Mouse (Mus musculus) embryonic facial prominence, embryonic 12.5 days (tissue): ENCODE measurements around the gene Gabrr3. TPM values are rescaled to one million over a fixed set of nuclear protein-coding genes. Genes with fewer than 3 reads are reported as not detected.
A peak's percentile ranks its signal among the peaks of the same experiment; 100 is the strongest.
"Not testable (repeated sequence)": the region's sequence is repeated elsewhere in the genome, so short reads cannot be mapped to it uniquely, and the experiment has no call there.

Source experiments
- ATAC-seq: fragments of 200-750 bp; cut with Nextera tagmentation; 2 replicates; pipeline ENCODE4 v1.8.0; 2017; ENCODE audit not compliant: insufficient number of reproducible peaks, insufficient read depth, low FRiP score, low TSS enrichment
- H3K27ac ChIP-seq: fragments of 300-500 bp; sonication (generic); 2 replicates; pipeline ENCODE4 v1.5.1; 2016; ENCODE audit warnings: mild to moderate bottlenecking
- H3K27me3 ChIP-seq: fragments of 300-500 bp; sonication (generic); 2 replicates; pipeline ENCODE4 v1.6.1; 2016; ENCODE audit warnings: mild to moderate bottlenecking, moderate library complexity
- H3K36me3 ChIP-seq: fragments of 300-500 bp; sonication (generic); 2 replicates; pipeline ENCODE4 v1.6.1; 2016; ENCODE audit warnings: mild to moderate bottlenecking
- H3K4me1 ChIP-seq: fragments of 300-500 bp; sonication (generic); 2 replicates; pipeline ENCODE4 v1.6.1; 2016
- H3K4me2 ChIP-seq: fragments of 300-500 bp; sonication (generic); replicated peaks from 2 replicates; pipeline ENCODE4 v1.6.1; 2016; ENCODE audit warnings: mild to moderate bottlenecking, moderate library complexity
- H3K4me3 ChIP-seq: fragments of 300-500 bp; sonication (generic); 2 replicates; pipeline ENCODE4 v1.5.1; 2016; ENCODE audit warnings: mild to moderate bottlenecking
- H3K9ac ChIP-seq: fragments of 300-500 bp; sonication (generic); 2 replicates; pipeline ENCODE4 v1.6.1; 2016; ENCODE audit warnings: mild to moderate bottlenecking, moderate library complexity
- H3K9me3 ChIP-seq: fragments of 300-500 bp; sonication (generic); 2 replicates; pipeline ENCODE4 v1.6.1; 2016; ENCODE audit warnings: mild to moderate bottlenecking, moderate library complexity
- WGBS: fragments of 180-500 bp; shearing (Covaris S2); methylation state at CpG from one replicate; pipeline ENCODE4 v1.1.7; 2016; 5-methylcytosine and 5-hydroxymethylcytosine counted together
- polyA plus RNA-seq: library from polyadenylated mRNA; unstranded; fragments of >200 nt; fragmentation: Nextera tagmentation; extraction: Ambion mirVana; gene quantifications from 2 replicates; pipeline ENCODE4 v1.2.1, GENCODE M21; 2016

Gabrr3 gene
- polyA plus RNA-seq, 1 experiment from 2014 or later: 0.12 TPM

GRCm38 (mm10) chr16:59421571-59422345, 14.6 kb downstream of the Gabrr3 start:
- Histone ChIP-seq H3K27me3 (no peaks in the 10 kb centered on the region), H3K4me2 (no peak overlapping the region), H3K36me3 (no peaks in the 10 kb centered on the region), H3K9ac (no peak overlapping the region), H3K4me1 (no peaks in the 10 kb centered on the region), H3K9me3 (no peaks in the 10 kb centered on the region), H3K27ac (no peak overlapping the region), H3K4me3 (no peak overlapping the region)
- 48% methylated on average over 13 of the region's 13 CpGs for WGBS
- ATAC-seq: no peak

DNA sequence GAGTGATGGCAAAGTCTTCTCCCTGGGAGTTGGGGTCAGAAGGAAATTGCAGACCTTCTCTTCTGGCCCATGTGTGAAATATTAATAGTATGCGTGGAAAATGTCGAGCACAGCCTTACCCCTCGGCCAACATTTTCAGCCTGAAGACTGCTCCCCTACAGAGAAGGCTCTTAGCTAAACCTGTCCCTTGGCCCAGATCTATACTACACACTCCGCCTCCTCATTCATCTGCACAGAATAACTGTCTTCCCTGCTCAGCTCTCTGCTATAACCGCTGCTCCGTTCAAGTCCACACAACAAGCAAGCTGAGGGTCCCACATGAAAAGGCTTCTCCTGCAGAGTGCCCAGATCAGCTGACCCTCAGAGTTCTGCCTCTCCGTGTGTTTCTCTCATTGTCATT, 20.8 kb downstream of the Gabrr3 start:
- Histone ChIP-seq H3K36me3 (no peaks in the 10 kb centered on the region), H3K9ac (no peak overlapping the region), H3K4me2 (no peak overlapping the region), H3K4me3 (no peak overlapping the region), H3K4me1 (no peaks in the 10 kb centered on the region), H3K27me3 (no peaks in the 10 kb centered on the region), H3K9me3 (no peaks in the 10 kb centered on the region), H3K27ac (0 out of 2 replicates have a peak overlapping the region, but pooled peaks have one; percentile 17)
- ATAC-seq: no peak
- WGBS: 66% methylated on average over 7 of the region's 7 CpGs

DNA sequence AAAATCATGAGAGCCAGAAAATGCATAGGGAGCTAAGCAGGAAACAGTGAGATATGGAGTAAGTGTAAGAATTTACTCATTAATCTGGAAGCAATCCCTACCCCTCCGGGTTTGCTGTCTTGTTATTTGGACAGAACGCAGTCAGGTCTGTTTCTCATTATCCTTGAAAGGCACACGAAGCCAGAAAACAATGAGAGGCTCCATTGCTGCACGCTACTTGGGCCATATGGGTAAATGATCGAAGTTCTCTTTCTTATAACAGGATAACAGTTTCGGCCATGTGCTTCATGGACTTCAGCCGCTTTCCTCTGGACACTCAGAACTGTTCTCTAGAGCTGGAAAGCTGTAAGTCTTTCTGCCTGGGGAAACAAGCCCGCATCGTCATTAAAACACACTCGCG, 26.0 kb downstream of the Gabrr3 start:
- H3K4me1 ChIP-seq: no peaks in the 10 kb centered on the region
- H3K27ac ChIP-seq: no peak overlapping the region
- peak overlapping the region; percentile 19; the same call in 1 of the 2 replicates for H3K4me2 ChIP-seq
- no peak overlapping the region for H3K4me3 ChIP-seq
- 37% methylated on average over 11 of the region's 11 CpGs for WGBS
- H3K27me3 ChIP-seq: no peaks in the 10 kb centered on the region
- H3K36me3 ChIP-seq: no peaks in the 10 kb centered on the region
- no peak for ATAC-seq
- no peaks in the 10 kb centered on the region for H3K9me3 ChIP-seq
- H3K9ac ChIP-seq: no peak overlapping the region

DNA sequence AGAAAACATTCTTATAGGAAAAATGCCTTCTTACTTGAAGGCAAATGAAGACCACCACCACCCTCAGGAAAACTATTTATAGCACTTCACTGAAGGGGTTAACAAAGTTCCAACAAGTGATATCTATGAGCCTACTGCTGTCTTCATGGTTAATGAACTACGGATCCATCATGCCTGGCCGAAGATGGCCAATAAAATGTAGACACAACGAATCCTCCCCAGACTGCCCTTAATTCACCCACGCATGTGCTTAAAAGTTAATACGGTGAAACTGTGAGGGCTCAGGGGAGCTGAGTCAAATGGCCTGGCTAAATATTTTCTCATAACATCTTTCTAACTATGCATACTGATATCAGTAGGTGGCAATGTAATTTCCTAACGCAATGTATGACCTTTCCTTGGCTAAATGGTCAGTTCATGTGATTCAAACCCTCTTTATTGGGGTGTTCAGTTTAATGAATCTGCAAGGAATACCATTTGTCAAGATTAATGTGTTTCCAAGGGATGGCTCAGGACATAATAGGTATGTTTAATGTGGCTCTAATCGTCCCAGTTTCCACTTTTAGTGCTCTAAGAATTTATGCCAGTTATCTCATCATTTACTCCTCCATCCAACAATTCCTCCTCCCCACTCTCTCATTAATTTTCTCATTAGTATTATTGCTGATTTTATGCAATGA, 37.9 kb downstream of the Gabrr3 start:
- H3K36me3 ChIP-seq: no peaks in the 10 kb centered on the region
- 87% methylated on average over 7 of the region's 7 CpGs for WGBS
- no peaks in the 10 kb centered on the region for H3K27me3 ChIP-seq
- ATAC-seq: no peak
- no peak overlapping the region for H3K27ac ChIP-seq
- no peak overlapping the region for H3K4me3 ChIP-seq
- H3K4me2 ChIP-seq: no peak overlapping the region
- no peaks in the 10 kb centered on the region for H3K9me3 ChIP-seq
- no peaks in the 10 kb centered on the region for H3K4me1 ChIP-seq
- H3K9ac ChIP-seq: no peak overlapping the region

- no peak for ATAC-seq
- WGBS: 81% methylated on average over 1 of the region's 1 CpGs
- no peaks in the 10 kb centered on the region for H3K27me3 ChIP-seq
- H3K9ac ChIP-seq: no peak overlapping the region
- H3K9me3 ChIP-seq: no peaks in the 10 kb centered on the region
- H3K4me2 ChIP-seq: no peak overlapping the region
- no peak overlapping the region for H3K4me3 ChIP-seq
- H3K36me3 ChIP-seq: no peaks in the 10 kb centered on the region
- H3K4me1 ChIP-seq: no peaks in the 10 kb centered on the region
- H3K27ac ChIP-seq: no peak overlapping the region
These were observed 41.0 kb downstream of the Gabrr3 start for GRCm38 (mm10) chr16:59448181-59448580.

DNA sequence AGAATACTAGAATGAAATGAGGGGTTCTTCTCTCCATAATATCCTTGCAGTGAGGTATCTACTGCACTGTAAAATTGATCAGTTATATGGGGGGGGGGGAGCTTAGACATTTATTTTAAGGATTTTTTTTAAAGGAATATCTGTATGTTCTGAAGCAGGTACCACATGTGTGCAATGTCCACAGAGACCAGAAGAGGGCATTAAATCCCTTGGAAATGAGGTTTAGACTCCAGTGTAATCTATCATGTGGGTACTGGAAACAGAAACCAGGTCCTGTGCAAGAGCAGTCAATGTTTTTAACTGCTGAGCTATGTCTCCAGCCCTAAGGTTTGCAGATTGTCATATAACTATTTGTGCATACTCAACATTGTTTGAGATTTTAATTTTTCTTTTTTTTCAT, 42.0 kb downstream of the Gabrr3 start:
- H3K4me1 ChIP-seq: no peaks in the 10 kb centered on the region
- no peak for ATAC-seq
- H3K27ac ChIP-seq: no peak overlapping the region
- H3K36me3 ChIP-seq: no peaks in the 10 kb centered on the region
- H3K27me3 ChIP-seq: no peaks in the 10 kb centered on the region
- H3K9ac ChIP-seq: no peak overlapping the region
- H3K9me3 ChIP-seq: no peaks in the 10 kb centered on the region
- H3K4me2 ChIP-seq: no peak overlapping the region
- no peak overlapping the region for H3K4me3 ChIP-seq

GRCm38 (mm10) chr16:59451813-59452212, 44.7 kb downstream of the Gabrr3 start:
- Histone ChIP-seq H3K27ac (no peak overlapping the region), H3K27me3 (no peaks in the 10 kb centered on the region), H3K36me3 (no peaks in the 10 kb centered on the region), H3K9ac (no peak overlapping the region), H3K4me3 (no peak overlapping the region), H3K9me3 (no peaks in the 10 kb centered on the region), H3K4me2 (no peak overlapping the region), H3K4me1 (no peaks in the 10 kb centered on the region)
- no peak for ATAC-seq
- WGBS: 85% methylated on average over 5 of the region's 5 CpGs

- H3K9ac ChIP-seq, H3K27ac ChIP-seq, H3K4me1 ChIP-seq, H3K9me3 ChIP-seq, H3K4me3 ChIP-seq, H3K4me2 ChIP-seq, H3K27me3 ChIP-seq, H3K36me3 ChIP-seq: not testable (repeated sequence)
- ATAC-seq: 0 out of 2 replicates have a peak, but pooled peaks have one; percentile 60
- WGBS: 73% methylated on average over 5 of the region's 5 CpGs
These were observed 52.2 kb downstream of the Gabrr3 start for GRCm38 (mm10) chr16:59459259-59459861.

GRCm38 (mm10) chr16:59463567-59463966, 56.4 kb downstream of the Gabrr3 start:
- no peak overlapping the region for H3K9ac ChIP-seq
- no peak overlapping the region for H3K4me2 ChIP-seq
- no peak overlapping the region for H3K4me3 ChIP-seq
- 0 out of 2 replicates have a peak, but pooled peaks cover 4% of the 10 kb centered on the region for H3K9me3 ChIP-seq
- no peaks in the 10 kb centered on the region for H3K27me3 ChIP-seq
- no peak for ATAC-seq
- H3K27ac ChIP-seq: no peak overlapping the region
- H3K4me1 ChIP-seq: no peaks in the 10 kb centered on the region
- no peaks in the 10 kb centered on the region for H3K36me3 ChIP-seq
- 73% methylated on average over 4 of the region's 4 CpGs for WGBS

- ATAC-seq: no peak
- Histone ChIP-seq H3K27me3 (no peaks in the 10 kb centered on the region), H3K4me2 (no peak overlapping the region), H3K9me3 (0 out of 2 replicates have a peak, but pooled peaks cover 4% of the 10 kb centered on the region), H3K4me1 (no peaks in the 10 kb centered on the region), H3K27ac (no peak overlapping the region), H3K36me3 (no peaks in the 10 kb centered on the region), H3K4me3 (no peak overlapping the region), H3K9ac (no peak overlapping the region)
- WGBS: 89% methylated on average over 6 of the region's 6 CpGs
These were observed 56.8 kb downstream of the Gabrr3 start for GRCm38 (mm10) chr16:59463973-59464372.

GRCm38 (mm10) chr16:59469846-59470245, 62.7 kb downstream of the Gabrr3 start:
- H3K4me3 ChIP-seq: no peak overlapping the region
- 0 out of 2 replicates have a peak, but pooled peaks cover under 1% of the 10 kb centered on the region for H3K9me3 ChIP-seq
- no peak for ATAC-seq
- H3K27ac ChIP-seq: no peak overlapping the region
- peaks cover 6% of the 10 kb centered on the region; the same call in 1 of the 2 replicates for H3K4me1 ChIP-seq
- no peak overlapping the region for H3K4me2 ChIP-seq
- H3K36me3 ChIP-seq: no peaks in the 10 kb centered on the region
- no peaks in the 10 kb centered on the region for H3K27me3 ChIP-seq
- H3K9ac ChIP-seq: no peak overlapping the region
- WGBS: 81% methylated on average over 1 of the region's 1 CpGs
